Mouse (Mus musculus): Measurements from ENCODE around the gene Ssu2. TPM values are rescaled to one million over a fixed set of nuclear protein-coding genes. Genes with fewer than 3 reads are reported as not detected.

Ssu2 gene
- polyA plus RNA-seq, 1 experiment = 0.50 TPM

DNA sequence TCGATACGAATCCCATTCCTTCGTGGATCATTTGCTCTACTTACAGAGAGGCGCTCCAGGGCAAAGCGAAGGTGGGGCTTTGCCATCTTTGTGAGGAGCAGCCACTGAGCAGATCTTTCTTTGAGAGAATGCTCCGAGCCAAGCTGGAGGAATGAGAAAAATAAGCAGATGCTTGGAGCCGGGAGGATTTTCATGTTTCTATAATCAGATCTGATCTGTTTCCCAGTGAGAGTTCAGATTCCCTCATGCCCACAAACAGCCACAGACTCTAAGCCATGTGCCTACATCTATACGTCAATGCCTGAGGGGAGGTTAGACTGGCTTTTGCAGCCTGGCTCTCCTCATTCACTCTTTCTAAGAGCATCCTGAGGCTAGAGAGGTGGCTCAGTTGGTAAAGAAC is 27.1 kb downstream of the Ssu2 start:
- Histone ChIP-seq H3K27ac (ENCODE audit: insufficient read depth, low read length) (no peak overlapping the region), H3K4me3 (ENCODE audit: insufficient read depth, low read length) (no peak overlapping the region), H3K4me1 (ENCODE audit: control insufficient read depth, insufficient read depth, low read length) (no peaks in the 10 kb centered on the region; the same call in 1 of the 2 replicates)
- TF ChIP-seq POLR2A (IDR thresholded peaks at IDR 0.05; ENCODE audit: extremely low read depth, insufficient read depth, low read length) (no peak), CTCF (IDR thresholded peaks at IDR 0.05; ENCODE audit: extremely low read depth, insufficient read depth, low read length) (no peak)

- no peak overlapping the region for H3K4me3 ChIP-seq (ENCODE audit: insufficient read depth, low read length)
- TF ChIP-seq POLR2A (IDR thresholded peaks at IDR 0.05; ENCODE audit: extremely low read depth, insufficient read depth, low read length) (no peak), CTCF (IDR thresholded peaks at IDR 0.05; ENCODE audit: extremely low read depth, insufficient read depth, low read length) (no peak)
- no peaks in the 10 kb centered on the region; the same call in 1 of the 2 replicates for H3K4me1 ChIP-seq (ENCODE audit: control insufficient read depth, insufficient read depth, low read length)
- no peak overlapping the region for H3K27ac ChIP-seq (ENCODE audit: insufficient read depth, low read length)
Observed at GRCm38 (mm10) chr6:112359341-112359740, 28.5 kb downstream of the Ssu2 start.

DNA sequence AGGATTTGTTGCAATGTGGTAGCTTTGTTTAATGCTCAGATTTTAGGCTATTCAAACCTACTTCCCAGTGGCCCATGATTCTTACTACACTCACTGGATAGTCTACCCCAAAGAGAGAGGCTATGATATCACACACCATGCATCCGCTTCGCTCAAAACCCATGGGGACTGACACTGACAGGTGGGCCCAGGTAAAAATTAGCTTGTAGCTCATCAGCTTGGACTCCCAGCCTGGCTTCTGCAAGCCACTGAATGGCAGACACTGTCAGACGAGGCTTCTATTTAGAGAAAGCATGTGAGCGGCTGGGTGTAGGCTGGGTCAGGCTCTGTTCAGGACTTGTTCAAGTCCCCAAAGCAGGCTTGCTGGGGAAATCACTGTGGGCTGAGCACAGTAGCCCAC is 37.4 kb downstream of the Ssu2 start:
- TF ChIP-seq CTCF (IDR thresholded peaks at IDR 0.05; ENCODE audit: extremely low read depth, insufficient read depth, low read length) (no peak), POLR2A (IDR thresholded peaks at IDR 0.05; ENCODE audit: extremely low read depth, insufficient read depth, low read length) (no peak)
- Histone ChIP-seq H3K27ac (ENCODE audit: insufficient read depth, low read length) (no peak overlapping the region), H3K4me3 (ENCODE audit: insufficient read depth, low read length) (no peak overlapping the region), H3K4me1 (ENCODE audit: control insufficient read depth, insufficient read depth, low read length) (no peaks in the 10 kb centered on the region)

- no peak for TF ChIP-seq CTCF (IDR thresholded peaks at IDR 0.05; ENCODE audit: extremely low read depth, insufficient read depth, low read length)
- no peak for TF ChIP-seq POLR2A (IDR thresholded peaks at IDR 0.05; ENCODE audit: extremely low read depth, insufficient read depth, low read length)
- Histone ChIP-seq H3K27ac (ENCODE audit: insufficient read depth, low read length) (no peak overlapping the region), H3K4me3 (ENCODE audit: insufficient read depth, low read length) (no peak overlapping the region), H3K4me1 (ENCODE audit: control insufficient read depth, insufficient read depth, low read length) (no peaks in the 10 kb centered on the region)
Observed at GRCm38 (mm10) chr6:112339016-112339415, 48.8 kb downstream of the Ssu2 start.

DNA sequence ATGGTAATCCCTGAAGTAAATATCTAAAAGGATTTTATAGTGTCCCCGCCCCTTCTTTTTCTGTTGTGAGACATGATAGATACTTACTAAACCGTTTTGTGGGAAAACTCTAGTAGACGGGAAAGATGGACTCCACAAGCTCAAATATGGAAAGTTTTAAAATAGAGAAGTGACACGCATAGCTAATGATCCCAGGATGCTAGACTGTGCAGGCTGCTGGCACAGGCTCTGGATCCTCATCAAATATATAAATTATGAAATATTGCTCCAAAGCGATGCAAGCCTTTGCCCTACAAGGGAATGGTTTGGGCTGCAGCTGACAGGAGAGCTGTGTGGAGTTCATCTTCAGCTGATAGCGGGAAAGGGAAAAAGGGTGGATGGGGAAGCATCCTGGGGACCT is 50.2 kb downstream of the Ssu2 start:
- Histone ChIP-seq H3K4me1 (ENCODE audit: control insufficient read depth, insufficient read depth, low read length) (no peaks in the 10 kb centered on the region), H3K4me3 (ENCODE audit: insufficient read depth, low read length) (no peak overlapping the region), H3K27ac (ENCODE audit: insufficient read depth, low read length) (no peak overlapping the region)
- TF ChIP-seq POLR2A (IDR thresholded peaks at IDR 0.05; ENCODE audit: extremely low read depth, insufficient read depth, low read length) (no peak), CTCF (IDR thresholded peaks at IDR 0.05; ENCODE audit: extremely low read depth, insufficient read depth, low read length) (no peak)

DNA sequence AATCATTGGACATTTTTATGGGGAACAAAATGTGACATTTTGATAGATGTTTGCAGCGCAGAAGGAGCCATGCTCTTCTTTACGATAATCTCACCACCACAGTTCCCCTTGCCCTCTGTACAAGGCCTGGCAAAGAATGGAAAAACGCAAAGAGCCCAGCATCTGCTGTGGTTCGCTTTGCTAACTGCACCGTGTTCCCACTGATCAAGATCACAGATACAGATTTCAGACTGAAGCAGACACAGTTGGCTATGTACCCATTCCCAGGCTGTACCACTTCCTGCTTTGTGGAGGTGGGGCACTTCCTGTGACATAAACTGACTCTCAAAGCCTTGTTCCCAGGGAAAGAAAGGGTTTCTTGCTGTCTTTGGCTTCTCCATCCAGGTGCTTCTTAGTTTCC is 53.9 kb downstream of the Ssu2 start:
- Histone ChIP-seq H3K4me1 (ENCODE audit: control insufficient read depth, insufficient read depth, low read length) (no peaks in the 10 kb centered on the region), H3K27ac (ENCODE audit: insufficient read depth, low read length) (no peak overlapping the region), H3K4me3 (ENCODE audit: insufficient read depth, low read length) (no peak overlapping the region)
- no peak for TF ChIP-seq POLR2A (IDR thresholded peaks at IDR 0.05; ENCODE audit: extremely low read depth, insufficient read depth, low read length)
- no peak for TF ChIP-seq CTCF (IDR thresholded peaks at IDR 0.05; ENCODE audit: extremely low read depth, insufficient read depth, low read length)

- TF ChIP-seq CTCF (IDR thresholded peaks at IDR 0.05; ENCODE audit: extremely low read depth, insufficient read depth, low read length) (no peak), POLR2A (IDR thresholded peaks at IDR 0.05; ENCODE audit: extremely low read depth, insufficient read depth, low read length) (no peak)
- Histone ChIP-seq H3K4me3 (ENCODE audit: insufficient read depth, low read length) (no peak overlapping the region), H3K27ac (ENCODE audit: insufficient read depth, low read length) (no peak overlapping the region), H3K4me1 (ENCODE audit: control insufficient read depth, insufficient read depth, low read length) (no peaks in the 10 kb centered on the region)
Observed at GRCm38 (mm10) chr6:112331223-112331598, 56.6 kb downstream of the Ssu2 start.

DNA sequence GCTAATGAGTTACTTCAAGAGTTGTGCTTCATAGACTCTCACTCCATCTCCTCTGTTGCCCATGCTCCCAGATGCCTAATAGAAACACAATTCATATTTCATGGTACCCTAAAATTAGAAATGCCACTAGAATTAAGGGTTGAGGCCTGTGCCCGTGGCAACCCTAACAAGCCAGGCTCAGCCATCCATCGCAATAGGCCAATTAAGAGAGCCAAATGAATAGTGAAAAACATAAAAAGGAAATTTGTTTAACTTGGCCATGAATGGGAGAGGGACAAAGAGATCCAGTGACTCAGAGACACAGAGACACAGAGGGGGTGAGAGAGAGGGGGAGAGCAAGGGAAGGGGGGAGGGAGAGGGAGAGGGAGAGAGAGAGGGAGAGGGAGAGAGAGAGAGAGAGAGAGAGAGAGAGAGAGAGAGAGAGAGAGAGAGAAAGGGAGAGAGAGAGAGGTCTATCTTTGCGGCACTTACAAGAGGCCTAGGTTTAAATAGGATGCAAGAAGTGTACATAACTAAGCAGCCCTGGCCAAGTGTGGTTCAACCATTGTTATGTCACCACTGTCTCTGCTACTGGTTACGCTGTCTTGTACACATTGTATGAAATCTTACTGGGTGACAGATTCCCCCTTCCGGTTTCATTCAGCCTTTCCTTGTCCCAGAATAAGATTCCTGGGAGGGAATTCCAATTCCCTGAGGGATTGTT is 57.2 kb downstream of the Ssu2 start:
- H3K27ac ChIP-seq (ENCODE audit: insufficient read depth, low read length) = no peak overlapping the region
- no peaks in the 10 kb centered on the region for H3K4me1 ChIP-seq (ENCODE audit: control insufficient read depth, insufficient read depth, low read length)
- no peak for TF ChIP-seq CTCF (IDR thresholded peaks at IDR 0.05; ENCODE audit: extremely low read depth, insufficient read depth, low read length)
- no peak for TF ChIP-seq POLR2A (IDR thresholded peaks at IDR 0.05; ENCODE audit: extremely low read depth, insufficient read depth, low read length)
- no peak overlapping the region for H3K4me3 ChIP-seq (ENCODE audit: insufficient read depth, low read length)

DNA sequence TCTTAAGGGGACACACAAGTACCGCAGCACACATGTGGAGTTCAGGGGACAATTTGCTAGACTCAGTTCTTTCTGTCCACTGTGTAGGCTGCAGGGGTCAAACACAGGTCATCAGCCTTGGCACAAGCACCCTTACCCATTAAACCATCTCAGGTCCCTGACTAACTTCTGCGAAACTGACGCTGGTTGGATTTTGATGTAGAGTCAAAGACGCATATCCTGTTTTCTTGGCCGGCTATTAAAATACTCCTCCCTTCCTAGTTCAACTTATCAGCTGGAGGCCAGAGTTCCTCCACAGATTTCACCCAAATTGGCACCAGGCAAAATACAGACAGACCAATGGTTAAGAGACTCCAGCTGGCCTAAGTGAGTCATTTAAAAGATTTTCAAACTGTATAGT is 60.0 kb downstream of the Ssu2 start:
- TF ChIP-seq POLR2A (IDR thresholded peaks at IDR 0.05; ENCODE audit: extremely low read depth, insufficient read depth, low read length) = no peak
- TF ChIP-seq CTCF (IDR thresholded peaks at IDR 0.05; ENCODE audit: extremely low read depth, insufficient read depth, low read length) = no peak
- Histone ChIP-seq H3K27ac (ENCODE audit: insufficient read depth, low read length) (no peak overlapping the region), H3K4me1 (ENCODE audit: control insufficient read depth, insufficient read depth, low read length) (no peaks in the 10 kb centered on the region), H3K4me3 (ENCODE audit: insufficient read depth, low read length) (no peak overlapping the region)

GRCm38 (mm10) chr6:112325213-112325612 is 62.6 kb downstream of the Ssu2 start:
- TF ChIP-seq CTCF (IDR thresholded peaks at IDR 0.05; ENCODE audit: extremely low read depth, insufficient read depth, low read length) (no peak), POLR2A (IDR thresholded peaks at IDR 0.05; ENCODE audit: extremely low read depth, insufficient read depth, low read length) (no peak)
- no peaks in the 10 kb centered on the region for H3K4me1 ChIP-seq (ENCODE audit: control insufficient read depth, insufficient read depth, low read length)
- no peak overlapping the region for H3K27ac ChIP-seq (ENCODE audit: insufficient read depth, low read length)
- H3K4me3 ChIP-seq (ENCODE audit: insufficient read depth, low read length) = no peak overlapping the region

All from cortical plate, adult 2 months (tissue).